Mouse (Mus musculus): Measurements from ENCODE around the gene Pla2g4d.
"Not testable (repeated sequence)": the region's sequence is repeated elsewhere in the genome, so short reads cannot be mapped to it uniquely, and the experiment has no call there.

The Pla2g4d gene

DNA sequence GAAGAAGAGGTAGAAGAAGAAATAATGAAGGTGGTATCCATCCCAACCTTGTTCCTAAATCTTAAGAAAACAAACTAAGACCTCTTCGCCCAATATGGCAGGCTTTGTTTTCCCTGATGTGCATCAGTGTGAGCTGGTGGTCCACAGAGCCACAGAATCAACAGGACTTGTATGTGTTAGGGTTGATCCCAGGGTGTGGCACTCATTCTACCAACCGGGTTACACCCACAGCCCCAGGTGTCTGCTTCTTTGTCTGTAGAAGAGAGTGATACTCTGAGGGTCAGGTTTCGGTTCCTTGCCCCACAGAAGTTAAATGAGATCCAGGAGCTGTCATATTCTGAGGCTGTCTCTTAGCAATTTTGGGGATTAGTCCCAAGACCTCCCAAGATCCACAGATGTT lies 27.7 kb downstream of the Pla2g4d start:
- DNase-seq (ENCODE audit: low spot score in 2 of 2): no peak

DNA sequence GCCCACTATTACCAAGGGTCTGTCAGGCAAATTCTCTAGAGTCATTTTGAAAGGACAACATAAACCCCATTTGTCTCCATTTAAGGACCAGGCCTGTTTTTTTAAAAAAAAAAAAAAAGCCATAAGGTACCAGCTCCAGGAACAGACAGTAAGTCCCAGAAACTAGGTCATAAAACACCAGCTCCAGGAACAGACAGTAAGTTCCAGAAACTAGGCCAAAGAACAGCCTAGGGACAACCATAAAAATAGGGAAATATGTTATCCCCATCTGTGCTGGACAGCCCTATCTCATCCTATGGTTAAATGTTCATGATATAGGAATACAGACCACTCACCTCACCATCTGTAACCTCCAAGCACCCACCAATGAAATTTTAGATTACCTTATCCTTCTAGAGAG lies 32.7 kb downstream of the Pla2g4d start:
- DNase-seq (ENCODE audit: low spot score in 2 of 2): no peak

DNA sequence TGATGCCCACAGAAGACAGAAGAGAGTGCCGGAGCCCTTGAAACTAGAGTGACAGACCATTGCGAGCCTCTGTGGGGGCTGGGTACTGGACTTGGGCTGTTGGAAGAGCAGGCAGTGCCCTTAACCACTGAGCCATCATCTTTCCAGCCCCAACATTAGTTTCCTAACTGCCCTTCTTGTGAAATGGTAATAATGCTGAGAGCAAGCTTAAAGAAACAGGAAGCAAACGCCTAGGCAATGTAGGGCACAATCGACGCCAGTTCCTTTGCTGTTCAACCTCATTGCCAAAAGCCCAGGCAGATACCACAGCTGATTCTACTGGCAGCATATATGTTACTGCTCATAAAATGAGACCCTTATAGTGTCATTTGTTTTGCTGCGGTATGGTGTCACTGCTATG lies 36.4 kb downstream of the Pla2g4d start:
- DNase-seq (ENCODE audit: low spot score in 2 of 2): no peak

DNA sequence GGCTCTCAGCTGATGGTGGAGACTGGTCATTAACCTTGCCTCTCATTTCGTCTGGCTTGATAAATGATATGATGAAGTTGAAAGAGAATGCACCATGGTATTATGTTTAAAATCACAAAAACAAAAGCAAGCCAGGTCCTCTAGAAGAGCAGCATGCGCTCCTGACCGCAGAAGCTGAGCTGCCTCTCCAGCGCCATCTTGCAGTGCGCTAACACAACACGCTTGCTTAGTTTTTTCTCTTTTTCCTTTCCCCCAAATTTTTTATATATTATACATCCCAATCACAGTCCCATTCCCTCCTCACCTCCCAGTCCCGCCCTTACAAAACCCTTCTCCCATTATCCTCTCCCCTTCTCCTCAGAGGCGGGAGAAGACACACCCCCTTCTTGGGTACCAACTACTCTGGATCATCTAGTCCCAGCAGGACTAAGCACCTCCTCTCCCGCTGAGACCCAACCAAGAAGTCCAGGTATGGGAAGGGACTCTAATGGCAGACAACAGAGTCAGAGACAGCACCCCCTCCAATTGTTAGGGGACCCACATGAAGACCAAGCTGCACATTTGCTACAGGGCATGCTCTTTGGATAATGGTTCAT lies 43.5 kb downstream of the Pla2g4d start:
- no peak for DNase-seq (ENCODE audit: low spot score in 2 of 2)

DNA sequence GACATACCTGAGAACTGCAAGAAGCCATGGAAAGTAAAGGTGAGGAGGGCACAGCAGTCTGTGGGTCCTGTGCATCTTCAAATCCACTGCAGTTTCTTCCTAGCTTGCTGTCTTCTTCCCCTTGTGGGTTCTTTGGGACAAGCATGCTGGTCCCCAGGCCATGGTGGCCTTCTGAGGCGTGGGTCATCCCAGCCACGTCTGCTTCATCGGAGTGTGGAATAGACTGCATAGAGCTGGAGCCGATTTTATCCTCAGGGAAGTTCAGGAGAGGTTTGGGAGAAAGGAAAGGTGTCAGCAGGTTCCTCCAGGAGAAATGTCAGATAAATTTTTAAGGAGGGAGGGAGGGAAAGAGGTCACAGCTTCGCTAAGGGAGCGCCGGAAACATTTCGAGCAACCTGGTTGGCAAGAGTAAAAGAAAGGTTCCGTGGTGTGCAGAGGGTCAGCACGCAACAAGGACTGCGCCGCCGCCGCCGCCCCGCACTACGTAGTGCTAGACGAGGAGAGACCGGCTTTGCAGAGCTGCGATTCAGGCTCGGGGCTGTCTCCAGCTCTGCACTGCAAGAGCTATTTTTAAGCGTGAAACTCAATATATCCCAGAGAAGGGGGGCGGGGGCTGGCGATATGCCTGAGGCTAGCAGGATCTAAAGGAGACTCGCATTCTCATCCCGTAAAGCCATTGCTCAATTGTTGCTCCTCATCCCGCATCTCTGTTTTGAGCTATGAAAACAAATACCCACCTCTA lies 44.1 kb downstream of the Pla2g4d start, which contains the start of gene Pla2g4e:
Pla2g4e (minus strand) TSS at position 657 of the 742 bp plus-strand sequence.
- peak in 1 of 2 experiments; percentile 28 for DNase-seq (ENCODE audit: low spot score in 2 of 2)

DNA sequence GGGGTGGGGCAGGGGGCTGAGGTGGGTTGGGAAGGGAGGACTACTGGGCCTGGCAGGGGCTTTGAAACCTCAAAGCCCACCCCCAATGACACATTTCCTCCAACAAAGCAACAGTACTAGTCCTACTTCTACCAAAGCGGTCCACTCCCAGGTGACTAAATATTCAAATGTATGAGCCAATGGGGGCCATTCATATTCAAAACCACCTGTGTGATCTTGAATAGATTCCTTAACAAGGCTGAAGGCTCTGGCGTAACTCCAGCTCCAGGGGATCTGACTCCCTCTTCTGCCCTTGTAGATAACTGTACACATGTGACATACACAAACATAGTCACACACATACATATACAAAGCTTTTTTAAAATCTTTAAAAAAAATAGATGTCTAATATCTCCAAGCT lies 45.0 kb downstream of the Pla2g4d start:
- no peak for DNase-seq (ENCODE audit: low spot score in 2 of 2)

DNA sequence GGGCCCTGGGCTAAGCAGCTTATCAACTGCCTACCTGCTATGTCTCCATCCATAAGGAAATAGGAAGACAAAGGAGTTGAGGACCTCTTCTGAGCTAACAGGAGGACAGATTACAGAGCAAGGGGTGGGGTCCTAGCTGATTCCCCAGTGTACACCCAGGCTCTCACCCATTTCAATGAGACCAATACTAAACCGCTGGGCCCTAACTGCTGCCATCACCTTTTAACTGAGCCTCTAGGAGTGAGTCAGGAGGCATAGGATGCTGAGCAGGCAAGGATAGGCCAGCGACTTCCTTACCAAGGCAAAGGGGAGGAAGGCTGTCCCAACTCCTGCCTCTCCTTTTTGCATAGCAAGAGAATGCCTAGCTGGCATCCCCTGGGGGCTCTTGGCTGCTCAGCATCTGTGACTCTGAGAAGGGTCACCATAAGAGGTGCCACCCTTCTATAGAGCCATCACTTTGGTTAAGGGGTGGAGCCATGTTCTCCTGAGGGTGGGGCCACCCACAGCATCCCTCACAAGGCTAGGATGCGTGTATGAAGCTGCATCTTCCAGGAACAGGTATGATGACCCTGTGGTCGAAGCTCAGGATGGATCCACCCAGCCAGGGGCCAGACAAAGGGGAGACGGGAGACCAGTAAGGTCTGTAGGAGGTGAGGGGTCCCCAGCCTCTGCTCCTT lies 46.1 kb downstream of the Pla2g4d start:
- DNase-seq (ENCODE audit: low spot score in 2 of 2): no peak

DNA sequence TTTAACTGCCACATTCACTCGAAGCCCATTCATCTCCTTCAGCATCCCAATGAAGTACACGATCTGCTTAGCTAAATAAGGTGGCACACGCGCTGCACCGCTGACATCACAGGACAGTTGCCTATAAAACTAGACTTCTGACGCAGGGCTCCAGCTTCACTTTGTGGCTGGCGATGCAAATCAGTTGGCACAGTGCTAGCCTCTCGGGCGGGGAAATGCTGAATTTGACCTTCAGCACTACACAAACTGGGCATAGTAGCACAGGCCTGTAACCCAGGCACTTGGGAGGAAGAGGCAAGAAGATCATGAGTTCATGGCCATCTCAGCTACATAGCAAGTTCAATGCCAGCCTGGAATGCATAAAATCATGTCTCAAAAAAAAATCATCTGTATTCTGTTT lies 50.3 kb downstream of the Pla2g4d start:
- not testable (repeated sequence) for DNase-seq (ENCODE audit: low spot score in 2 of 2)

DNA sequence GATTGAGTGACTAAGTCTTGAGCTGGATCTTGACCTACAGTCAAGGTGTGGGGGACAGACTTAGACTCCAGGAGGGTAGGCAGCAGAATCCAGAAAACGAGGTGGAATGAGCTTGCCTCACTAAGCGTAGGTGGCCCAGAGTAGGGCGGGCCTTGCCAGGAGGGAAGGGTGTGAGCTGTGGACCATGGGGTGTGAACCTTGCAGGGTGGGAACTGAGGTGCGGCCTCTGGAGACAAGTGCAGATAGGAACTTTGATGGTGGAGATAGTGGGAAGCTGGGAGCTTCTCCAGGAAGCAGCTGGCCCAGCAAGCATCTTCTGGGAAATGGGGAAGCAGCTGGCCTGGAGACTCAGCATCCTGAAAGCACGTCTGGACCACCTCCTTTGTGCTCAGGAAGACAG lies 51.2 kb downstream of the Pla2g4d start:
- DNase-seq (ENCODE audit: low spot score in 2 of 2): no peak

DNA sequence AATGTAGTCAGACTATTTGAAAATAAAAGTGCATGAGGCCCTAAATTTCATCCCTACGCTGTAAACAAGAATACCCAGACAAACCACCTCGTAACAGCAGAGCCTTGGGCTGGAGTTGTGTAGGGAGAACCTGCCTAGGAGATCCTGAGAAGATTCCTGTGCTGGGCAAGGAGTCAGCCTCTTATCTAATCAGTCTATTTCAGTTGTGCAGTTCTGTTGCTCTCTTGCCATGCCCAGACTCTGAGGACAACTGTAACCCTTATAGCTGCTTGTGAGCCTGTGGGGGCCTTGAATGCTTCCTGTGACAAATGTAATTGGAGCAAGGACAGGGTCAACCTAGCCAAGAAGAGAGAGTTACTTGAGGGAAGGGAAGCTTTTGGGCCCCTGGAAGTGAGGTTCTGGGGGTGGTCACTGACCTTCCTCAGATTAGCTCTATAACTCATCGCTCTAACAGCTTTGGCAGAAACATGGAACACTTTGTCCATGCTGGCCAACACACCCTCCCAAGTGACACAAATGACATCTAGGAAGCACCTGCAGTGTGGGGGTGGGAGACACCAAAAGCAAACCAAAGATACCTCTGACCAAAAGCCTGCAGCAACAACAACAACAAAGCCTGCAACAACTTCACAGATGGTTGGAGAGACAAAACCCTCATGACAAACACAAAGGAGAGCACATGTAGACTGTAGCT lies 52.9 kb downstream of the Pla2g4d start:
- no peak for DNase-seq (ENCODE audit: low spot score in 2 of 2)

DNA sequence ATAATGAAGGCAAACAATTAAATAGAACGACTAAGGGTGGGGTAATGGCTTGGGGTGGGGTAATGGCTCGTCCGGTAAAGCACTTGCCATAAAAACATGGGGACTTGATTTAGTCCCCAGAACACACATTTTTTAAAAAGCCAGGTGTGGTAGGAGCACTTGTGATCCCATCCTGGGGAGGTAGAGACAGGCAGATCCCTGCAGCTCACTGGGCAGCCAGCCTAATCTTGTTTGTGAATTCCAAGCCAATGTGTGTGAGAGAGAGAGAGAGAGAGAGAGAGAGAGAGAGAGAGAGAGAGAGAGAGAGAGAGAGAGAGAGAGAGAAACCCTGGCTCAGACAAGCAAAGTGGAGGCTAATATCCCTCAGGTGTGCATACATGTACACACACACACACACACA lies 53.6 kb downstream of the Pla2g4d start:
- DNase-seq (ENCODE audit: low spot score in 2 of 2): no peak

DNA sequence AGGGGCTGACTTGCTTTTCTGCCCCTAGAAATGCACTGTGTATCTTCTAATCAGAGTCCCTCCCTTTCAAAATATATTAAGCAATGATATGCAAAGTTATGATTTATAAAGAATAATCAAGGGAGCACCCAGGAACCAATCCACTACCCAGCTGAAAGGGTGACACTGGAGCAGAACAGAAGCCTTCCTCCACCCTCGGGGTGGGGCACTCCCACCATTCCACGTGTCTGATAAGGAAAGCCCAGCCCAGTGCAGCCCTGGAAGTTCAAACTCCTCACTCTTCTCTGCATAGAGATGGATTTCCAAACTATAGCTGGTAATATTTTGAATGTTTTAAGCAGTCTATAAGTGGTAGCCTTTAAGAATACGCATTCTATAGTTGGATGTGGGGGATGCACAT lies 57.4 kb downstream of the Pla2g4d start:
- no peak for DNase-seq (ENCODE audit: low spot score in 2 of 2)

Data from frontal cortex, postnatal 10 days (tissue).